Mouse (Mus musculus) cerebellum, adult 11 months (tissue): ENCODE data around the gene Socs7.
A peak's percentile ranks its signal among the peaks of the same experiment; 100 is the strongest.

Experiments
- DNase-seq: peaks from one replicate; pipeline ENCODE4 v3.0.0; 2022

The Socs7 gene

DNA sequence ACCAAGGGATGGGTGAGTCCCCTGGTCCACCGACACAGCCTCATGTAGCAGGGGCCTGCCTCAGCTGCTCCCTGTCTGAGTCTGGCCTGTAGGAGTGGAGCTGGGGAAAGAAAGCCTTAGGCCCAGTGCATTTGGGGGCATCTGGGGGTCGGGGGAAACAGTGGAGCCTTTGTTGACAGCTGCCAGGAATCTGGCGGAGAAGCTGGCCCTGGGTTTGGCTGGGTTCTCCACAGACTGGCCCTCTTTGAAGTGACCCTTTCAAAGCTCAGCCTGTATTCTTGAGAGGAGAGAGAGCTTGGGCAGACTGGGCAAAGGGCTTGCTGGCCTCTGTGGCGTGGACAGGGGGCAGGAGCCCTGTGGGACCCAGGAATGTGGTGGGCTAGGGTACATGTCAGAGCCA, 60.2 kb downstream of the Socs7 start:
- DNase-seq, result no peak

DNA sequence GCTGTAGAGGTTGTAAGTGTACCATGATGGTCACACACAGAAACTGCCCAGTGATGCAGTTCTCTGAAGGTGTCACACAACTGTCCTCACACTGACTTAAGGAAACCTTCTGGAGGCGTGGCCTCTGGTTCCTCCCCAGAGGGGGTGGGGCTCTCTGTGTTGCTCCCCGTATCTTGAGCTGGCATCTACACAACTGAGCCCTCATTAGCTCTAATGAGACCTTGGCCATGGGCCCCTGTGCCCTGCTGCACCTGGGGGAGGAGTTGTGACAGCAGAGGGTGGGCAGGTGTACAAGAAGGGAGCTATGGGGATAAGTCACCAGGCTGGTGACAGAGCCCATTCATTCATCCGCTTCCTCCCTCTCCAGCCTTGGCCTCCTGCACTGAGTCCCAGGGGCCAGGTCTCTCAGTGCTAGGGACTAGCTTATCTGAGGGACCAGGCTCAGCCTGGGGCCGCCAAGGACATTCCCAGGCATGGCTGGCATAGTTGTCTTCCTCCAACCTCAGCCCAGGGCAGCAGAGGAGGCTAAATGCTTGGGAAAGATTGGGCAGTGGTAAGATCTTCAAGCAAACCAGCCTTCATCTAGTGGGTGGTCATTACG, 61.8 kb downstream of the Socs7 start:
- DNase-seq, result no peak

DNA sequence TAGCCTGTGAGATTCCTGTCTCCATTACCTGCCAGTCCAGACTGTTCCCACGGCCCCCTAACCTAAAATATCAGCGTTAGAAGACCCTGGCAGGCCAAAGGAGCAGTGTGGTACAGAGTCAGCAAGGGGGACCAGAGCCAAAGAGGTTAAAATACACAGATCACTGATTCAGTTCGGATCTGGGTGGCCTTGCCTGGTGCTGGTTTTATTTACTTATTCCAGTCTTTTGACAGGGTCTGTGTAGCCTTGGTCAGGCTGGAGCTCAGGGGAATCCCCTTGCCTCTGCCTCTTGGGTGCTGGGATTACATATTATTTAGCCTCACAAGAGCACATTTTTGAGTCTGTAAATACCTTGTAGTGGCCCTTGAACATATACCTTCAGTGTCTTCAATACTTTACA, 62.5 kb downstream of the Socs7 start:
- no peak for DNase-seq

DNA sequence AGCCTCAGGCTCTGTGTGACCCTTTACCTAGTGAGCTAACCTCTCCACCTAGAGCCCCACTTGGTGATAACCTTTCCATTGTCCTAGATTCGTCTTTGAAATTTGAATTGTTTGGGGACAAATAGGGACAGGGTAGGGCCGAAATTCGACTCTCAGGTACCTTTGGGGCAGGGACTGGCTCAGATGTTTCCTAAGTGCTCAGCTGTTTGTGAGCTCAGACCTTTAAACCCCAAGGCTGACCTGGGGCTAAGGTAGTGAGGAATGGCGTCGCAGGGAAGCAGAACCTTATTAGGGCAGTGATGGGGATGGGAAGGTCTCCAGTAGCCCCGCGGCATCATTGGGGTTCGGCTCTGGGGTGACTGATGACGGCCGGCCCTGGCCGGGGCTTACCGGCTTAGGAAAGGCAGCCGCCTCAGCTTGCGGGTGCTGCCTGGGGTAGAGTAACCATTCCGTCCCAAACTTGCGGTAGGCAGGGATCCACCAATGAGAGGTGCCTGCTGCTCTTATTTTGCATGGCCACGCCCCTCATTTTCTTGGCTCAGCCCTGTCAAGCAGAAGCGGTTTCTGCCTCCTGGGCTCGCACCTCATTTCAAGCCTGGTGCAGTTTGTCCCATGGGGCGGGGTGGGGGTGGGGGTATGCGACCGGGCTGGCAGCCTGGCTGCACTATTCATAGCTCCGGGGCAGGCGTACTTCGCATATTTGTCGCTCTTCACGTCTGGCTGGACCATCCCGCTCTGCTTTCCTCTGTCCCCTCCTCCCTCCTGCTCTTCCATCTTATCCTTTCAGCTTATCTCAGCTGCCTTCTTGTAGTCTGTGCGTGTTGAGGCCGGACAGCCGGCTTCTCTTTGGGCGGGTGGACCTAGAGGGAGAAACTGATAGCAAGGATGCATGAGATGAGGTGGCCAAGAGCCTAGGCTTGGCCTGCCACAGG, 65.7 kb downstream of the Socs7 start:
- DNase-seq, result peak; percentile 59

DNA sequence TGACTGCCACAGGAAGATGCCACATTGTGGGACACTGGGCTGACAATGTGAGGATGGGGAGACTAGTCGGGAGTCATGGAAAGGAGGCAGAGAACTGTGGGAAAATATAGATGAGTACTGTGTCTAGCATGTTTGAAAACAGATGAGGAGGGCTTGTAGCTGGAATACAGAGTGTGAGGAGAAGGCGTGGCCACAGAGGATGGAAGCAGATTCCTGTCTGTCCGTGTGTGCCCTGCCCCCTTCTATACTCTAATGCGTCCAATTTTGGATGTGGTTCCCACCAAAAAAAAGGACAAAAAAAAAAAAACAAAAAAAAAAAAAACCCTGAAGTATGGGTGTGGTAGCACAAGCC, 66.4 kb downstream of the Socs7 start:
- DNase-seq, result no peak

DNA sequence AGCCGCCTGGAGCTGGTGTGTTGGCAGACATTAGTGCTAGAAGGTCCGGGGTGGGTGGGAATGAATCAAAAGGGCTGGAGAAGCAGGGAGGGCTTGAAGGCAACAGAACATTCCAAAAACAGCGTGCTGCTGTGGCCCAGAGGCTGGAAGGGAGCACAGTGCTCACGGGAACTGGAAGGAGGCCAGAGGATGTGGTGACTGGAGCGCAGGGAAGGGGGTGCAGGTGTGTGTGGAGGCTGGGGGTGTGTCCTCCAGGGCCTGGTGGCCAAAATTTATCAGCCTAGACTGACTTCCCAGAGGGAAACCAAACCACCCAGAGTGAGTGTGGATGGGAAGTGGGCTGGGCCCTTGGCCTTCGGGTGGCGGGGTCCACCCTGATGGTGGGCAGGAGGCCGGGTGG, 67.3 kb downstream of the Socs7 start:
- DNase-seq, result no peak

DNA sequence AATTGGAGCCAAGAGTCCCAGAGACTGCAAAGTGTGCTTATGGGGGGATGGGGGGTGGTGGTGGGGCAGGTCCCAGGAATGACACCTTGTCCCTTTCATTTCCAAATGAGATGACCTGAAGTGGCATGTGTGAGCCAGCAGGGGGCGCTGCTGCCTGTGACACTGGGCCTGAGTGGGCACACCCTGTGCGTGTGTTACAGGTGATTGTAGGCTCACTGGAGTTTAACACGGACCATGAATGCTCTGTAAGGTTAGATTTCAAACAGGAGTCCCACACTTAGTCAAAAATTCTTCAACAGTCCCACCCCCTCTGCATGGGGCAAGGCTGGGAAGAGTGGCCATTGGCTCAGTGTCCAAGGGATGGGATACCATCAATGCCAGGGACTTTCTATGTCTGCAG, 69.7 kb downstream of the Socs7 start:
- DNase-seq, result peak; percentile 70

DNA sequence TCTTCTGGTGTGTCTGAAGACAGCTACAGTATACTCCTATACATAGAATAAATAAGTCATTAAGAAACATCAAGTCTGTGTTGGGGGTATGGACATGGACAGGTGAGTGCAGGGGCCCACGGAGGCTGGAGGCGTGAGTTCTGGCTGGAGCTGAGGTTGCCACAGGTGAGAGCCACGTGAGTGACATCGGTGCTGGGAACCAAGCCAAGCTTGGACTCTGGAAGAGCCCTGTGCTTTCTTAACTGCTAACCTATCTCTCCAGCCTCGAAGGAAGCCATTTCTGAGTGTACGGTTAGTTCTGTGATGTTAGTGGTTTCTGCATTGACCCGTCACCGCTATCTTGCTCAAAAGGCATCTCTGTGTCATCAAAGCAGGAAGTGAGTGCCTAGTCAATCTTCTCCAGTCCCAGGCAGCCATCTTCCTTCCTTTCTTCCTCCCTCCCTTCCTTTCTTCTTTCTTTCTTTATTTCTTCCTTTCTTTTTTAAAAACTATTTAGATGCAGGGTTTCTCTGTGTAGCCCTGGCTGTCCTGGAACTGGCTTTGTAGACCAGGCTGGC, 70.7 kb downstream of the Socs7 start:
- no peak for DNase-seq

DNA sequence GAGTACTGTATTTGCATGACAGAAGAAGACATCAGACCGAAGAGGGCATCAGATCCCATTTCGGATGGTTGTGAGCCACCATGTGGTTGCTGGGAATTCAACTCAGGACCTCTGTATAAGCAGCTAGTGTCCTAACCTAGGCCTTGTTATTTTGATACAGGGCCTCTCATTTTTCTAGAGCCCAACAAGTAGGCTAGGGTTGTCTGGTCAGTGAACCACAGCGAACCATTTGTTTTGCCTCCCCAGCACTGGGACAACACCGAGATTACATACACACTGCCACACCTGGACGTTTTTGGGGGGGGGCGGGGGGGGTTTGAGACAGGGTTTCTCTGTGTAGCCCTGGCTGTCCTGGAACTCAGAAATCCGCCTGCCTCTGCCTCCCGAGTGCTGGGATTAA, 71.8 kb downstream of the Socs7 start:
- no peak for DNase-seq

DNA sequence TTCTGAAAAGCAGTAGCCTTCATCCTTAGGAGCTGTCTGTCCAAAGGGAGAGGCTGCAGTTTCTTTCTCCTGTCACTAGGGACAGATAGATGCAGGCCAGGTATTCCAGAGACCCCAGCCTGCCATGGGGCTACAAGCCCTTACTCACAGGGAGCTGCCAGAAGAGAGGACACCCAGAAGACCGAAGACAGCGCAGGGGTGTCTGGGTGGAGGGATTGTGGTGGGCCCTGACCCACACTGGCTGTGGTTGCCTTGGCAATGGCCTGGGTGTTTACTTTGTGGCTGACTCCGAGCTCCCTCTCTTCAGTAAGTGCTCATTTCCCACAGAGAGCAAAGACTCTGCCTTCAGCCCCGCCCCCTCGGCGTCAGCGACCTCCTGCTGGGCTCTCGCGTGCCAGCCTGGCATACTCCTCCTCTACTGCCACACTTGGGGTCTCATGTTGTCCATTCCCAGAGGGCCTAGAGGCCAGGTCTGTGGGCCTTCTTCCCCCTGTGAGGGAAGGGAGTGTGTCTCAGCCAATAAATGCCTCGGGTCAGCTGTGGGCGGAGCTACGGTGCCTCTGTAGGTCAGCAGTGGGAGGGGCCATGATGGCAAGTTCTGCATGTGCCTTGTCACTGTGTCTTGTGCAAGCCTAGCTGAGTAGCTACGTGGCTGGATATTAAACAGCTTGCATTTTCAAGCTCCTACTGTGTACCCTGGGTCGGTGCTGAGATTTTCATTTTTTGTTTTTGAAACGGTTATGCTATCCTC, 72.5 kb downstream of the Socs7 start:
- DNase-seq, result peak; percentile 47

DNA sequence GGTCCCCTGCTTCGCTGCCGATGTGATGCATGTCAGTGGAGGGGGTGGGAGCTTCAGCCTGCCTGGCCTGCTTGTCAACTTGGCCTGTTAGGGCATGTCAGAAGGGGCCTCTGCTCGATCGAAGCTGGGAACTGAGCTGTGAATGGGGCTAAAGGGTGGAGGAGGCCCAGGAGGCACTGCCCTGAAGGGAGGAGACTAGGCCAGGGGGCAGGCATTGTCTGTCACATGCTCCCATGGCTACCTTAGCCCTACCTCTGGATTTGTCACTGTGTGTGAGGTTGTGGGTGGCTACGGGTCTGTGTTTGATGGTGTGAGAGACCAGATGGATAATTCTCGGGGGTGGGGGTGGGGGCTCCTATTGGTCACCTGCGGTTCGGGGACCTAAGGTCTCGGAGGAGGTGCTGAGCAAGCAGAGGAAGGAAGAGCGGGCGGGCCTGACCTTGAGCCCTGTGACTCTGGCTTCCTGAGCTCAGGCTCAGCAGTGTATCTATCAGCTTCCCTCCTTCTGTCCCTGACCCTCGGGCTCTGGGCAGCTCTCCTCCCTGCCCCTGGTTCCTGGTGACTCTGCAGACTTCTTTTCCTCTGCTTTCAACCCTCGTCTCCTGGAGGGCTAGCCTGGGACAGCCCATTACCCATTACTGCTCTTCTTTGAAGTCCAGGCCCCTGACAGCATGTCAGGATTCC, 73.6 kb downstream of the Socs7 start:
- no peak for DNase-seq

DNA sequence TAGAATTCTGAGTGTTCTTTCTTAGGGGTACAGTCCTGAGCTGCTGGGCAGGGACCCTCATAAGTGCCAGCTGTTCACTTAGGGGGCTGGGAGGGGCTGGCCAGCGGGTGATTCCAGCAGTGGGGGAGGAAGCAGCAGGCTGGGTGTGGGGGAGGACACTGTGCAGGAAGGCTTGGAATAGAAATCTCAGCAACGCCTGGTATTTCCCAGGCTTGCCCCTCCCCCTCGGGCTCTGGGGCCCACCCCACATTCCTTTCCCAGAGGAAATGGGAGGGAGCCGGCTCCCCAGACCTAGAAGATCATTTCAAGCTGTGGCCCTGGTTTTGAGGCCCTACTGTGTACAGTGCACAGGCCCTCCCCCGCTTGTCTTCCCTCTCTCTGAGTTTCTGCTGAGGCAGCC, 75.4 kb downstream of the Socs7 start:
- no peak for DNase-seq

DNA sequence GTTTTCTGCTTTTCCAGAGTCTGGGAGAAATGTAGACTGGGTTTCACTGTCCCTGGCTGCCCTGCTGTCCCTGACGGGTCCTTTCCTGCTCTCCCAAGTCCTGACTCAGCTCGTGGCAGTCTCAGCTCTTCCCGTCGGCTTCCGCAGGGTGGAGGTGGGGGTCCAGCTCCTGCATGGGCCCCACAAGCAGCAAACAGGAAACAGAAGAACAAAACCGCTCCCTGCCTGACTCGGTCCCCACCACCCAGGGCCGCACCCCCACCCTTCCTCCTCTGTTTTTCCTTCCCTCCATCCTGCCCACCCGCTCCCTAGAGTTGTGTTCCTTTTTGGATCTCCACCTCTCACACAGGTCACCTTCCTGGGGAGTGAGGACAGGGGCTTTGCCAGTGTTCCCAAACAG, 76.5 kb downstream of the Socs7 start:
- DNase-seq, result no peak

DNA sequence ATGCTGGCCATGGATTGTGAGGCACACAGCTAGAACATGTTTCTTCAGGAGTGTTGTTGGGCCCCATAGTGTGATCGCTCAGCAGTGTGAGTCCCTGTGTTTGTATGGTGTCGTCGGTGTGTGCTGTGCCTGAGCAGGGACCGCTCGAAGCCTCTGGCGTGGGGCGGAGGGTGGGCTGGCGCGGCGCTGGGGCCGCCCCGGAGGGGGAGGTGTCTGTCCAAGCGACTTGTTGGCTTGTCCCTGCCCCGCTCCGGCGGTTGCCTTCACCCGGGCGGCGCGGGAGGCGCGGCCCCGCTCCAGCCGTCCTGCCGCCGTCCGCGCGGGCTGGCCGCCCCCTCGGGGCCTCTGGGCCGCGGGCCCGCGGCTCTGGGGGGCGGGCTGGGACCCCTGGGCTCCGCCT, 77.6 kb downstream of the Socs7 start:
- DNase-seq, result no peak

DNA sequence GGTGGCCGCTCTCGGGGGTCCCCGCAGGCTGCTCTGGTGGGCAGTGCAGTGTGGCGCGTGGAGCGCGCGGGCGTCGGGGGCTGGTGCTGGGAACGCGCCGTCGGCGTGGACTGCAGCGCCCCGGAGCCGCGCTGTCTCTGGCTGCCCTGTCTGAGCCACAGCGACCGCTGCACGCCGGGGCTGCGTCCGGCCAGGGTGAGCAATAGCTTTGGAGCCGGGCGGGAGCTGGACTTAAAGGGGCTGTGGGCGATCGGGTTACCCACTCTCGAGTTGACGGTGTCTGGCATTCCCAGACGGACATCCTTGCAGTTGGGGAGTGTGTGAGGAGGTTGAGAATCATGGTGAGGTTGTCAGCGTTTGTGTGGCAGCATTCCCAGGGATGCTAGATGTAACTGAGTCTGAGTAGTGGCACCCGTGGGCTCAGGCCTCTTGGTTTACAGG, 78.1 kb downstream of the Socs7 start:
- DNase-seq, result no peak

DNA sequence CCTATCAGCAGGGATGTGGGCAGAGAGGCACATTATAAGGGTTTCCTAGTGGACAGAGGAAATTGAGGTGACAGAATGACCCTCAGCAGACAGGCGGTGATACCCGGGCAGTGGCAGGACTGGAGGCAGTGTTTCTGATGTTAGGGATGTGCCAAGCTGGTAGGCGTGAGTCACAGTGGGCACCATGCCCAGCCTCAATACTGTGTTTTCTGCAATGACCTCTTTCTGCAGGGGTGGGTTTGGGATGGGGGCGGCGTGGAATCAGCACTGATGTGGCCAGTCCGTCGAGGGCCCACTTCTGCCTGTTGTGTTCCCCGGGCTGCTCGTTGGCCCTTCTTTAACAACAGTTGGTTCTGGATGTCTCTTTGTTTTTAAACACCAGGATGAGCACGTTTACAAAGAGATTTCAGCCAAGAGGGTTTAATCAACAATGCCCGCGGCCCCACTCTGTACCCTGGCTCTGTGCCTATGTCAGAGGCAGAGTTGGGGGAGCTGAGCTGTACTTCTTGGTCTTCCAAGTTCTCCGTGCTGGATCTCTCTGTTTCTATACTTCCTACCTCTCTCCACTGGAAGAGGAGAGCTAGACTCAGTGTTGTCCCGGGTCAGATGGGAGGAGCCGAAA, 78.8 kb downstream of the Socs7 start:
- DNase-seq, result no peak

DNA sequence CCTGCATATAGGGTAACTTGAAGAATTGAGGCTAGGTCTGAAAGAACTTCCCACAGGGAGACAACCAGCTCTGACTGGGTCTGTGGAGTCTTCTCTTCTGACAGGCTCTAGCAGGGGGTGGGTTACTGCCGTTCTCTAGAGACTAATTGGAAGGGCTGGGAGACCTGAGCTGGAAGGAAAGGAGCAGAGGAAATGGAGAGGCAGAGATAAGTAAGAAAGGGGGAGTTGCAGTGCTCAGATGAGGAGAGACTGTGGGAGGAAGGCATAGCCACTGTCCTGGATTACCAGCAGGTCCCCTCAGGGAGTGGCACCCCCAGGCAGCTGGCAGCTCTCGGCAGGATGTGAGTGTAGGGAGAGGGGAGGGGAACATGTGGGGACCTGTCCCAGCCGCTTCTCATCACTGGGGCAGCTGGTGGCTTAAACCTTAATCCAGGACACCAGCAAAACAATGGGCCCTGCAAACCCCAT, 79.3 kb downstream of the Socs7 start:
- DNase-seq, result no peak

DNA sequence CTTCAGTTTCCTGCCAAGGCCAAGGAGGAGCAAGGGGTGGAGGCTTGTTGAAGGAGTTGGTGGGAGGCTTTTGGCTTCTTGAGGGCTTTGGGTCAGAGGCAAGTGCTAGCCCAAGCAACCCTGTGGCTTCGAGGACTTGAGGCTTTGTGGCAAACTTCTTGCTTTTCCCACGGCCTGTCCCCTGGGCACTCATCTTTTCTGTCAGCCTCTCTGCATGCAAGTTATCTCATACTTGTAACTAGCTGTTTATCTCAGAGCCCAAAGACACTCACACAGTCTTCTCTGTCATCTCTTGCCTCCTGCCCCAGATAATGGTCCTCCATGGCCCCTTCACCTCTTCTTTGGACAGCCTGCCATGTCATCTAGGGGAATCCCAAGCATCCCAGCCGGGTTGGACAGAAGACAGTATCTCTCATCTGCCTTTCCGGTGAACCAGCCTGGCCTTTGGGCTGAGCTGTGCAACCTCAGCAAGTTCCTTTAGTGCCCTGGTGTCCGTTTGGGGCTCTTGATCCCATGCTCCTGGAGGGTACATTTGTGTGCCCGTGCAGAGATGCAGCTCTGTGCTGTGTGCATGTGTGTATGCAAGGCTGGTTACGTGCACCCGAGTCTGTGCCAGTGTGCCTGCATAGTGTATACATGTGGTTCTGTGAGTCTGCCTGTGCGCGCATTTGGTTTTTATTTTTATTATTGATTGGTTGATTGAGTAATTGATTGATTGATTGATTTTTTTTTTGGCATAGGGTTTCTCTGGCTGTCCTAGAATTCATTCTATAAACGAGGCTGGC, 80.7 kb downstream of the Socs7 start:
- no peak for DNase-seq

DNA sequence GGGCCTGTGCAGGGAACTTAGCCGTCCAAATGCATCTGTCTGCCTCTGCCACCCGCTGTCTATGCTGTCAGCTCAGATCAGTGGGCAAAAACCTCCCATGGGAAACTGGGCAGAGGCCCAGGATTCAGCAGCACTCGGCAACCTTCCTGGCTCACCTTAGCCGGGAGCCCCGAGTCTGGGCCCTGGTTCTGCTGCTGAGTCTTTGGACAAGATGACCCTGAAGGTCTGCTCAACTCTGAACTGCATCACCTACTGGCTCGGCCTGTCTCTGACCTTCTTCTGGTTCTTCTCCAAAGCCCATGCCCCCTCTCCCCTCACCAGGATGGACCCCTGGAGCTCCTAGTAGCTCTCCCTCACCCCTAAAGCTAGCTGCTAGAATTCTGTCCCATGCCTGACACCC, 83.2 kb downstream of the Socs7 start:
- DNase-seq, result no peak

DNA sequence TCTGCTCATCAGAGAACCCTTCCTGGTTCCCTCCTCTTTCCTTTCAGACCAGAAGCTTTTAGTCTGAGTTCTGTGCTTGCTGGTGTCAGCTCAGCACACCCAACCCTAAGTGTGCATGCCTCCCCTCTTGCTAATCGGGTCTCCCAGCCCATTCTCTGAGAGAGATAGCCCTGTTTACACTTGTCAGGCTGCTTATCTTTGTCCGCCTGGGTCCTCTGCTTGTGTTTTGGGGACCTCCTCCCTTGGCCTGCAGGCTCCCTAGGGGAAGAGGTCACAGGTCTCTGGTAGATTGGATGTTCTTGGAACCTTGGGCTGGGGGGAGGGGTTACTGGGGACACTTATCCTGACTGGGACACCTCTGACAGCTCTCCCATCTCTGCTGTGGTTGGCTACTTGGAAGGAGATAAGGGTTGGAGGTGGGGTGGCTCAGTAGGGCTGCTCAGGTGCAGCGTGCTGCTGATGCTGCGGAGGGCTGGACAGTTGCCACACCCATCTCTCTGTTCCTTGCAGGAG, 83.7 kb downstream of the Socs7 start:
- DNase-seq, result no peak

DNA sequence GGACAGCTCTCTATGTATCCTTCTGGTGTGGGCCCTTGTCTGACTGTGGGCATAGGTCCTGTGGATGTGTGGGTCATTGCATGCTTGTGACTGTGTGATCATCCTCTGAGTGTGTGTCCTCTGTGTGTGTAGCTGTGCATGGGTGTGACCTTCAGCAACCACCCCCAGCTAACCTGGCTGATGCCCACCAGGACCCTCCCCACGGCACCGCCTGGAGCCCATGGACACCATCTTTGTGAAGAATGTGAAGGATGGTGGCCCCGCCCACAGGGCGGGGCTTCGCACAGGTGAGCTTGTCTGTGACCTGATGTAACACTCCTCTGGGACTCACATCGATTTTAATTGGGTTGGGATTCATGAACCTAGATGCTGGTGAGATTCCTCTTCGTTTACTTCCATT, 85.6 kb downstream of the Socs7 start:
- no peak for DNase-seq
